Mouse (Mus musculus): Measurements from ENCODE around the gene Cldn4. TPM values are rescaled to one million over a fixed set of nuclear protein-coding genes. Genes with fewer than 3 reads are reported as not detected.
A peak's percentile ranks its signal among the peaks of the same experiment; 100 is the strongest.
"Not testable (repeated sequence)": the region's sequence is repeated elsewhere in the genome, so short reads cannot be mapped to it uniquely, and the experiment has no call there.

Gene Cldn4
- polyA plus RNA-seq, 1 experiment from 2014 or later: 1.7 TPM

DNA sequence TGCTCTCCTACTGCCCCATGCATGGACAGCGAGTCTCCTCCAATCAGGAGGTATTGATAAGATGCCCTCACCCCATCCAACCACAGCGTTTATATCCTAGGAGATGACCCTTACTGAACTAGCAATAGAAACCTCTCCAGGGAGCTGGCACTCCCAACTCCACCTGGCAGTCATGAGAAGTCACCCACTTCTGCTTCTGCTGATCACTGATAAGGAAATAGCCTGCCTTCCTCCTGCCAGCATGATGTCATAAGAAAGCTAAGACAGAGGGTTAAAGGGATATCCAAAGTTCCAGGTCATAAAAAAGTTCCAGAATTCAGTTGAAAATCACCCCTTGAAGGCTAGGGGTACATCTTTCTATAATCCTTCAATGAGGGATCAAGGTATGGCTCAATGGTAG is 29.4 kb upstream of the Cldn4 start:
- Histone ChIP-seq H3K4me1 (peaks cover 12% of the 10 kb centered on the region), H3K36me3 (no peaks in the 10 kb centered on the region), H3K9me3 (no peaks in the 10 kb centered on the region), H3K4me3 (no peak overlapping the region), H3K27ac (replicated peaks) (no peak overlapping the region), H3K27me3 (replicated peaks) (0 out of 2 replicates have a peak, but pooled peaks cover 6% of the 10 kb centered on the region), H3K4me2 (no peak overlapping the region), H3K9ac (no peak overlapping the region)
- WGBS: 80% methylated on average over 2 of the region's 2 CpGs
- no peak for ATAC-seq (ENCODE audit: extremely low read depth, insufficient number of reproducible peaks, low FRiP score, low TSS enrichment)

DNA sequence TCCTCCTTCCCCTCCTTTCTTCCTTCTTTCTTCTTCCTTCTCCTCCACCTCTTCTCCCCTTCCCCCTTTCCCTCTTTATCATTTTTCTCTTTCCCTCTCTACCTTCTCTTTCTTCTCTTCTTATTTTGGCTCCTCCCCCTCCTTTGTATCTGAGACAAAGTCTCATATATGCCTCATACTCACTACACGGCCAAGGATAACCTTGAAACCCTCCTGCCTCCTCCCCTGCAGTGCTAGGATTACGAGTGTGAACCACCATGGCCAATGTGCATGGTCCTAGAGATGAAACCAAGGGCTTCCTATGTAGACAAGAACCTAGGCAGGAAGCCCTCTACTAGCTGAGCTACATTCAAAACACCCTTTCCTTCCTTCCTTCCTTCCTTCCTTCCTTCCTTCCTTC is 28.2 kb upstream of the Cldn4 start:
- peaks cover 6% of the 10 kb centered on the region; the same call in 1 of the 2 replicates for H3K27me3 ChIP-seq (replicated peaks)
- no peaks in the 10 kb centered on the region for H3K36me3 ChIP-seq
- ATAC-seq (ENCODE audit: extremely low read depth, insufficient number of reproducible peaks, low FRiP score, low TSS enrichment): no peak
- no peaks in the 10 kb centered on the region for H3K9me3 ChIP-seq
- no peak overlapping the region for H3K9ac ChIP-seq
- H3K4me1 ChIP-seq: peaks cover 11% of the 10 kb centered on the region
- 0 out of 2 replicates have a peak overlapping the region, but pooled peaks have one; percentile 26 for H3K27ac ChIP-seq (replicated peaks)
- H3K4me2 ChIP-seq: no peak overlapping the region
- 44% methylated on average over 2 of the region's 2 CpGs for WGBS
- H3K4me3 ChIP-seq: no peak overlapping the region

DNA sequence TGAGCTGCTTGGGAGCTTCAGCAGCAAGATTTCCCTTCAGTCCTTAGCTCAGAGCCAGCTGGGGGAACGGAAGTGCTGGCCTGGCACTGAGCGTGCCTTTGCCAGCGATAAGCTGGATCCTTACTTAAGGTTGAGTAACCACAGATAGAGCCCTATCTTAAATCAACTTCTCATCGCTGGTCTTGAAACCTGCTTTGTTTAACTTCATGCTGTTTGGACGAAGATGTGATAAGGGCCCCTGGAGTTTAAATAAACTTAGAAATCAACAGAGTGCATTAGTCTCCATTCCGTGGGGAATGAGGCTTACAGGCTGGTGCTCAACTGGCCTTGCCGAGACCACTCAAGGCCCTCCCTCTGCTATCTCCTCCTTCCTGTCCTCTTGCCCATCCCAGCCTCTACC is 27.6 kb upstream of the Cldn4 start:
- H3K9me3 ChIP-seq: no peaks in the 10 kb centered on the region
- H3K36me3 ChIP-seq: no peaks in the 10 kb centered on the region
- H3K27ac ChIP-seq (replicated peaks): peak overlapping the region; percentile 26; the same call in 1 of the 2 replicates
- H3K4me2 ChIP-seq: peak overlapping the region; percentile 25
- no peak overlapping the region for H3K9ac ChIP-seq
- 6% methylated on average over 7 of the region's 7 CpGs for WGBS
- H3K4me3 ChIP-seq: no peak overlapping the region
- peaks cover 11% of the 10 kb centered on the region for H3K4me1 ChIP-seq
- peaks cover 6% of the 10 kb centered on the region; the same call in 1 of the 2 replicates for H3K27me3 ChIP-seq (replicated peaks)
- no peak for ATAC-seq (ENCODE audit: extremely low read depth, insufficient number of reproducible peaks, low FRiP score, low TSS enrichment)

DNA sequence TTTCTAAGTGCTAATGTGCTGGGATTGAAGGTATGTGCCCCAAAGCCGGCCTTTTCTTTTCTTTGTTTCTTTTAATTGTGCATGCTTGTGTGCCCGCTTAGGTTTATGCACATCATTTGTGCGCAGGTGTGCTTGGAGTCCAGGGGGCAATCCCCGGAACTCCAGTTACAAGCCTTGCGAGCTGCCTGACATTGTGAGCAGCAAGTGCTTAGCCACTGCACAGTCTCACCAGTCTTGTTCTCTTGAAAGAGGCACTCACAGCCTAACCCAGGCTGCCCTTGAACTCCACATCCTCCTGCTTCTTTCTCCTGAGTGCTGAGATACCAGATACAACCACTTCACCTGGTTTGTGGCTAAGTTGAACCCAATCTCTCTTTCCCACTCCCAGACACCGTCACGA is 26.8 kb upstream of the Cldn4 start:
- Histone ChIP-seq H3K27ac (replicated peaks) (no peak overlapping the region), H3K27me3 (replicated peaks) (peaks cover 6% of the 10 kb centered on the region), H3K9ac (no peak overlapping the region), H3K4me1 (peaks cover 11% of the 10 kb centered on the region), H3K4me2 (no peak overlapping the region), H3K36me3 (no peaks in the 10 kb centered on the region), H3K9me3 (no peaks in the 10 kb centered on the region), H3K4me3 (no peak overlapping the region)
- no peak for ATAC-seq (ENCODE audit: extremely low read depth, insufficient number of reproducible peaks, low FRiP score, low TSS enrichment)
- WGBS: 76% methylated on average over 7 of the region's 7 CpGs

DNA sequence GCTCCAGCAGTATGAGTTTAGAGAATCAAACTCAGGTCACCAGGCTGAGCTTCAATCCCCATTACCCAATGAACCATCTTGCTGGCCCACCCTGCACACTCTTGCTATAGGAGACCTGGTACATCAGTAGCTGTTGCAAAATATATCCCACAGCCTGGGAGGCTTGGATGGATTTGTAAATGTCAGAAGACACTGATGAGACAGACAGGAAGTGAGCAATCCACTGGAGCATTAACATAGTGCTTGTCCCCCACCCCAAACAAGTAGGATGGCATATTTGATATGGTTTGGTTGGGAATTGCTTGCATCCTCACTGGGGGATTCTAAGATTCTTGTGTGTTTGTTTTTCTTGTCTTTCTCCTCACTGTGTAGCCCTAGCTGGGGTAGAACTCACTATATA is 26.3 kb upstream of the Cldn4 start:
- Histone ChIP-seq H3K4me2 (no peak overlapping the region), H3K36me3 (no peaks in the 10 kb centered on the region), H3K9me3 (no peaks in the 10 kb centered on the region), H3K4me1 (peaks cover 11% of the 10 kb centered on the region), H3K27me3 (replicated peaks) (peaks cover 5% of the 10 kb centered on the region), H3K27ac (replicated peaks) (no peak overlapping the region), H3K4me3 (no peak overlapping the region), H3K9ac (no peak overlapping the region)
- no peak for ATAC-seq (ENCODE audit: extremely low read depth, insufficient number of reproducible peaks, low FRiP score, low TSS enrichment)

DNA sequence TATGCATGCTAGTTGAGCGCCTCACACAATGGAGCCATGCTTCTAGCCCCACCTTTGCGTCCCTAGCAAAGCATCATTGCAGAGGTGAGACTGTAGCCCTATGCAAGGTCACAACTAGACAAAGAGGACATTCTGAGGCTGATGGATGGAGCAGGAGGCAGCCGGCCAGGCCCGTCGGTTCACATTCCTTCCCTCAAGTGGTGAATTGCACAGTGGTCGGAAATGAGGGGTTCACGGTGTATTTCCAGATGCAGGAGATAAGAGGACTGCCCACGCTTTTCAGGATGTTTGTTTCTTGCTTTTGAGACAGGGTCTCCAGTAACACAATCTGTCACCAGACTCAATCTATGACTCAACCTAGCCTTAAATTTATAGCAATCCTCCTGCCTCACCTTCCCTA is 23.9 kb upstream of the Cldn4 start:
- Histone ChIP-seq H3K4me1 (peaks cover 18% of the 10 kb centered on the region), H3K27ac (replicated peaks) (no peak overlapping the region), H3K9ac (no peak overlapping the region), H3K4me3 (no peak overlapping the region), H3K9me3 (no peaks in the 10 kb centered on the region), H3K36me3 (no peaks in the 10 kb centered on the region), H3K27me3 (replicated peaks) (peaks cover 21% of the 10 kb centered on the region), H3K4me2 (no peak overlapping the region)
- ATAC-seq (ENCODE audit: extremely low read depth, insufficient number of reproducible peaks, low FRiP score, low TSS enrichment): no peak
- WGBS: 49% methylated on average over 8 of the region's 8 CpGs

DNA sequence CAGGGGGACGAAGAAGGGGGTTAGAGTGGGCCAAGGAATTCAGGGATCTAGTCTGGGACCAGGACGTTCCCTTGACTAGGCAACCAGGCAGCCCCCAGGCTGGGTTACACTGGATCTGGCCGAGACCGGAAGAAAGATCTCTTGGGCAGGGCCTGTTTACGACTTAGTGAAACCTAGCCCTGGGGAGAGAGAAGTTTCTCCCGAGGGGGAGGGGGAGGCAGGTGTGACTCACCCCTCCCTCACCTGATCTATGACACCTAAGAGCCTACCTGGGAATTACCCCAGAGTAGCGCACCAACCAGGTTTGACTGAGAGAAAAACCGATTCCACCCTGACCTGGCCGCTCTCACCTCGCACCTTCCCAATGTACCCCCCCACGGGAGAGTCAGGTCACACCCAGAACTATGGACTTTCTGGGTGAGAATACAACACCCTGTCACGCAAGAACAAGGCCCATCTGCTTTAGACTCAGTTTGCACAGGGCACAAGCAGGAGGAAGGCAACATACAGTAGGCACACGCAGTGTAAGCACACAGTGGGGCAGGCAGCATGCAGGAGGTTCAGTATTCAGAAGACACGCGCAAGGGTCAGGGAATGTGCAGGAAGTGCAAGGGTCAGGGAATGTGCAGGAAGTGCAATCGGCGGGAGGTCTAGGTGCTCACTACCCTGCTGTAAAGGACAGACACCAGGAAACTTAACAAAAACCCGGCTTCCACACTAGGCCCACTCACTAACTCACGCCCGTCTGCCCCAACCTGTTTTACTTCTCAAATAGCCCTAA is 20.6 kb upstream of the Cldn4 start:
- Histone ChIP-seq H3K27ac (replicated peaks) (no peak overlapping the region), H3K4me1 (peaks cover 18% of the 10 kb centered on the region), H3K9ac (no peak overlapping the region), H3K27me3 (replicated peaks) (peaks cover 21% of the 10 kb centered on the region), H3K4me2 (no peak overlapping the region), H3K4me3 (no peak overlapping the region), H3K36me3 (no peaks in the 10 kb centered on the region), H3K9me3 (no peaks in the 10 kb centered on the region)
- 67% methylated on average over 20 of the region's 20 CpGs for WGBS
- no peak for ATAC-seq (ENCODE audit: extremely low read depth, insufficient number of reproducible peaks, low FRiP score, low TSS enrichment)

DNA sequence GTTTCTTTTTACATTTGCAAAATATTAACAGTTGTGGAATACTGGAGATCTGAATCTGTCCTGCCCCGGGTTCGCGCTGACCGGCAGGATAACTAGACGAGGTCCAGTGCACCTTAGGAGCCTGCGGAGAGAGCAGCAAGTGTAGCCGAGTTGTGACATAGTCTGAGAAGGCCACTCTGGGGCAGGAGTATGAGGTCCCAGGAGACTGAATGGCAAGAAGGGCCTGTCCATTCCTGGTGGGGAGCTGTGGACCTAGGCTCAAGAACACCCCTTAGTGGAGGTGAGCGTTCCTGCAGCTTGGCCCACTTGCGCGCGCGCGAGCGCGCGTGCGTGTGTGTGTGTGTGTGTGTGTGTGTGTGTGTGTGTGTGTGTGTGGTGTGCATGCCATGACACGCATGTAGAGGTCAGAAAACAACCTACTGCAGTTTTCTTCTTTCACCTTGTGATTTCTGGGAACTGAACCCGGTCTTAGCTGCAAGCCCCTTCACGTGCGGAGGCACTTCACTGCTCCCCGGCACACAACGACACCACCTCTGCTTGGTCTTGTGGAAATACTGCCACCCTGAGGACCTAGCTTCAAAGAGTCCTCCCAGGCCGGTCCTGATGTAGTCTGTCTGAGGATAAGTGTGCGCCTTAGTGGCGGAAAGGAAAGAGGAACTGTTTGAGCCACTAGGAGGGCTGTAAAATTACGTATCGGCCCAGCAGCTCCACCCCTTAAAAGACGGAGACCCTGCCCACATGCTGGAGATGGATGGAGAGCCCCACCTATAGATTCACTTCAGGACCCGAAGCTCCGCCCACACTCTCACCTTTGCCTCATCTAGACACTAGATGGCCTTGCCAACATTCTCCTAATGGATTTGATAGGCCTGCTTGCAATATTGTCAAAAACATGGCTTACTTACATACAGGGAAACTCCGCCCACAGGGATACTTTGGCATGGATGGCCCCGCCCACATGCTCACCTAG is 19.4 kb upstream of the Cldn4 start:
- Histone ChIP-seq H3K27ac (replicated peaks) (no peak overlapping the region), H3K4me2 (peak overlapping the region; percentile 69), H3K9ac (peak overlapping the region; percentile 70), H3K9me3 (no peaks in the 10 kb centered on the region), H3K27me3 (replicated peaks) (peaks cover 21% of the 10 kb centered on the region), H3K36me3 (no peaks in the 10 kb centered on the region), H3K4me1 (peaks cover 18% of the 10 kb centered on the region), H3K4me3 (peak overlapping the region; percentile 38)
- 5% methylated on average over 33 of the region's 33 CpGs for WGBS
- ATAC-seq (ENCODE audit: extremely low read depth, insufficient number of reproducible peaks, low FRiP score, low TSS enrichment): peak; percentile 22; the same call in 1 of the 2 replicates

DNA sequence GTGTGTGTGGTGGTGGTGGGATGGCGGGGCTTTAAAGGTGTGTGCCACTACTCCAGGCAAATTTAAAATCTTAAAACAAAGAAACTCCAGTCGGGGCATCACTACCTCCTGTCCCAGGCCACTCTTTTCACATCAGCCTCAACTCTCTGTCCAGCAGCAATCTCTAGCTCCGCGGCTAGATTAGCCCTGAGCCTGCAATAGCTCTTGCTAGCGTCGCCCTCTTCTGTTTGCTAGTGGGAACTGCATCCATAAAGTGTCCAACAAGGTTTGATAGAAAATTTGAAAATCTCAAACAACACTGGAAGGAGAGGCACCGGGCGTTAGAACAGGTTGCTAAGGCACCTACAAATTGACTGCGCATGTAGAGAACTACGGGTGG is 18.7 kb upstream of the Cldn4 start:
- Histone ChIP-seq H3K4me3 (peak overlapping the region; percentile 38), H3K27ac (replicated peaks) (no peak overlapping the region), H3K4me1 (peaks cover 18% of the 10 kb centered on the region), H3K27me3 (replicated peaks) (peaks cover 21% of the 10 kb centered on the region), H3K9ac (peak overlapping the region; percentile 70), H3K9me3 (no peaks in the 10 kb centered on the region), H3K4me2 (peak overlapping the region; percentile 69), H3K36me3 (no peaks in the 10 kb centered on the region)
- ATAC-seq (ENCODE audit: extremely low read depth, insufficient number of reproducible peaks, low FRiP score, low TSS enrichment): no peak
- 8% methylated on average over 10 of the region's 10 CpGs for WGBS

DNA sequence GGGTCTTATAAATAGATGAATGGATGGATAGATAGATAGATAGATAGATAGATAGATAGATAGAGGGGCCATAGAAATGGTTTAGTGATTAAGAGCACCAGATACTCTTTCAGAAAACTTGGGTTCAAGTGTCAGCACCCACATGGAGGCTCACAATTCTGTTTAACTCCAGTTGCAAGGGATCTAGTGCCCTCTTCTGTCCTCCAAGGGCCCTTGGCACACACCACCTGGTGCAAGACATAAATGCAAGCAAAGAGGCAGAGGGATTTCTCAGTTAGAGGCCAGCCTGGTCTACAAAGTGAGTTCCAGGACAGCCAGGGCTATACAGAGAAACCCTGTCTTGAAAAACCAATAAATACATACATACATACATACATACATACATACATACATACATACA is 17.9 kb upstream of the Cldn4 start:
- H3K4me2 ChIP-seq; H3K9ac ChIP-seq; H3K9me3 ChIP-seq; H3K36me3 ChIP-seq; ATAC-seq (ENCODE audit: extremely low read depth, insufficient number of reproducible peaks, low FRiP score, low TSS enrichment); H3K4me3 ChIP-seq; H3K27ac ChIP-seq (replicated peaks): not testable (repeated sequence)
- Histone ChIP-seq H3K4me1 (peaks cover 18% of the 10 kb centered on the region), H3K27me3 (replicated peaks) (peaks cover 21% of the 10 kb centered on the region)

DNA sequence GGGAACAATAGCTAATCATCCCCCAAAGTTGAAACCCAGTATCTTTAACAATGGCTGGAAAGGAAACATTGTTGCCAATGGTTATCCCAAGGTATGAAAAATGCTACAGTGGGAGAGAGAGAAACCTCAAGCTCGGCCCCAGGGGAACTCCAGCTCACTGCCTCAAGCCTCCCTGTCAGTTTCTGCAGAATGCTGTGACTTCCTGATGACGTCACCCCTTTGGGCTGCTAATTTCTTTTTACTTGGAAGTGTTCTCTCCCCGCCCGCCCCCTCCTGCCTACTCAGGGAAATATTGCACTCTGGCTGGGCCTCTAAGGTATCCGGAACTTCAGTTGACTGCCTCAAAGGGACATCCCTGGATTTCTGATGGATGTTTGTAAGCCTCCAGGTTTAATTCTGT is 16.8 kb upstream of the Cldn4 start:
- H3K27me3 ChIP-seq (replicated peaks): peaks cover 20% of the 10 kb centered on the region
- H3K36me3 ChIP-seq: no peaks in the 10 kb centered on the region
- H3K9ac ChIP-seq: no peak overlapping the region
- no peaks in the 10 kb centered on the region for H3K9me3 ChIP-seq
- peaks cover 26% of the 10 kb centered on the region for H3K4me1 ChIP-seq
- ATAC-seq (ENCODE audit: extremely low read depth, insufficient number of reproducible peaks, low FRiP score, low TSS enrichment): no peak
- H3K4me3 ChIP-seq: no peak overlapping the region
- no peak overlapping the region for H3K4me2 ChIP-seq
- H3K27ac ChIP-seq (replicated peaks): no peak overlapping the region
- WGBS: 24% methylated on average over 5 of the region's 5 CpGs

Data from heart, embryonic 13.5 days (tissue).